Comparison of ENCODE assay signal across 25 mouse cellular contexts in the genomic region with DNA sequence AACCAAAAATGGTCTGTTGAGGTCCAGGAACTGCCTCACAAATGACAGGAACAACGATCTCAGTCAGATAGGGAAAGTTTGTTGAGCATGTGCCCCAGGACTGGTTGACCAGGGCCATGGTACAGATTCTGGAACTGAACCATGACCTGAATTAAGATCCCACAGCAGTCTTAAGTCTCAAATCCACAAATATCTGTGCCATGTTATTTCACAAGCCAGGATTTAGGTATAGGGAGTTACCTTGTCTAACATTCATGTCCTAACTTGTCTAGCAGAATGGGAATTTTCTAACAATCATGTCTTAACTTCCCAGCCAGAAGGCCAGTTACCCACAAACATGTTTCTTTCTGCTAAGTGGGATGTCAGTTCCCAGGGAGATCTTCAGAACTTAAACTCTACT. TPM values are rescaled to one million over a fixed set of nuclear protein-coding genes. Genes with fewer than 3 reads are reported as not detected.
DNase-seq lines count a peak whose midpoint lies in the region; ATAC-seq and TF ChIP-seq lines count a peak whose summit lies in the region.
"Had no signal": no experiment of that assay in that cellular context is flagged by ENCODE, and none has a peak within 500 bp of the region (broad histone marks: within the 10 kb centered on the region; RNA-seq: fewer than 3 reads in every experiment).

No protein-coding gene starts in this region.

- H3K4me3 ChIP-seq in midbrain, embryonic 11.5 days (ENCODE audit: low read depth, low read length) = no peak overlapping the region
- no peak overlapping the region for H3K4me3 ChIP-seq in midbrain, embryonic 16.5 days (ENCODE audit: low read depth, low read length)
- no peak overlapping the region for H3K4me3 ChIP-seq in small intestine, adult 2 months (ENCODE audit: low read depth, low read length)
- H3K4me3 ChIP-seq in cerebellum, adult 2 months (replicated peaks; ENCODE audit: insufficient read depth, low read depth, low read length) = no peak overlapping the region
- H3K4me3 ChIP-seq: embryonic facial prominence, embryonic 13.5 days; embryonic facial prominence, embryonic 15.5 days; erythroblast, embryonic 14.5 days; forebrain, embryonic 12.5 days had no signal

- no peak overlapping the region for H3K27ac ChIP-seq in midbrain, embryonic 11.5 days (ENCODE audit: low read depth, low read length)
- no peak overlapping the region for H3K27ac ChIP-seq in midbrain, embryonic 16.5 days (ENCODE audit: low read length)
- peak overlapping the region; percentile 45; the same call in 1 of the 2 replicates for H3K27ac ChIP-seq in small intestine, adult 2 months (ENCODE audit: insufficient read depth, low read depth, low read length)
- H3K27ac ChIP-seq in cerebellum, adult 2 months (ENCODE audit: insufficient read depth, low read length) = no peak overlapping the region
- H3K27ac ChIP-seq: embryonic facial prominence, embryonic 13.5 days; embryonic facial prominence, embryonic 15.5 days; forebrain, embryonic 12.5 days had no signal

- no peak for TF ChIP-seq POLR2A in small intestine, adult 2 months (IDR thresholded peaks at IDR 0.05; ENCODE audit: low read depth, low read length)
- TF ChIP-seq POLR2A in cerebellum, adult 2 months (IDR thresholded peaks at IDR 0.05; ENCODE audit: borderline replicate concordance, insufficient read depth, low read length) = no peak

- H3K4me2 ChIP-seq in midbrain, embryonic 11.5 days = no peak overlapping the region
- H3K4me2 ChIP-seq in midbrain, embryonic 16.5 days (ENCODE audit: low read length) = no peak overlapping the region
- H3K4me2 ChIP-seq: embryonic facial prominence, embryonic 13.5 days; embryonic facial prominence, embryonic 15.5 days; forebrain, embryonic 12.5 days had no signal

- H3K9me3 ChIP-seq in midbrain, embryonic 11.5 days (ENCODE audit: control insufficient read depth, low read length) = no peaks in the 10 kb centered on the region
- no peaks in the 10 kb centered on the region for H3K9me3 ChIP-seq in midbrain, embryonic 16.5 days (replicated peaks; ENCODE audit: control insufficient read depth, low read length, poor library complexity, severe bottlenecking)
- H3K9me3 ChIP-seq: embryonic facial prominence, embryonic 13.5 days; embryonic facial prominence, embryonic 15.5 days; forebrain, embryonic 12.5 days had no signal

- DNase-seq in midbrain, embryonic 11.5 days (ENCODE audit: low spot score, missing footprints) = peak; percentile 26
- DNase-seq in adipocyte (ENCODE audit: low spot score) = peak; percentile 52
- peak; percentile 96 for DNase-seq in fat pad, adult 2 months (ENCODE audit: extremely low read depth, low read depth, low spot score)
- DNase-seq in gastrocnemius, postnatal 25 days = no peak
- no peak for DNase-seq in cerebellum, adult 2 months
- DNase-seq in lung, postnatal 36 days = no peak
- DNase-seq: adrenal gland, adult 2 months; adrenal gland, postnatal 10 days; adrenal gland, postnatal 25 days; cerebellum, adult 11-12 months; cerebellum, adult 8-10 months; cerebellum, adult 9-11 months; cerebellum, postnatal 14 days; cerebellum, postnatal 36 days; embryo, embryonic 11 days had no signal

- WGBS in midbrain, embryonic 11.5 days = 78% methylated on average over 1 of the region's 1 CpGs
- 90% methylated on average over 1 of the region's 1 CpGs for WGBS in midbrain, embryonic 16.5 days
- 42% methylated on average over 1 of the region's 1 CpGs for WGBS in small intestine, adult 2 months
- WGBS in cerebellum, adult 2 months = 91% methylated on average over 1 of the region's 1 CpGs

- no peaks in the 10 kb centered on the region for H3K27me3 ChIP-seq in midbrain, embryonic 11.5 days (ENCODE audit: control insufficient read depth, insufficient read depth, low read length)
- H3K27me3 ChIP-seq in midbrain, embryonic 16.5 days (ENCODE audit: control insufficient read depth, insufficient read depth, low read depth, low read length) = no peaks in the 10 kb centered on the region
- H3K27me3 ChIP-seq in small intestine, adult 2 months (ENCODE audit: control insufficient read depth, insufficient read depth, low read length) = no peaks in the 10 kb centered on the region
- no peaks in the 10 kb centered on the region for H3K27me3 ChIP-seq in cerebellum, adult 2 months (ENCODE audit: control insufficient read depth, insufficient read depth, low read length)
- H3K27me3 ChIP-seq: embryonic facial prominence, embryonic 13.5 days; embryonic facial prominence, embryonic 15.5 days; forebrain, embryonic 12.5 days; Patski had no signal

- H3K4me1 ChIP-seq in midbrain, embryonic 11.5 days (ENCODE audit: control insufficient read depth, insufficient read depth, low read length) = no peaks in the 10 kb centered on the region
- no peaks in the 10 kb centered on the region for H3K4me1 ChIP-seq in midbrain, embryonic 16.5 days (ENCODE audit: control insufficient read depth, insufficient read depth, low read length)
- peaks cover 3% of the 10 kb centered on the region; the same call in 1 of the 2 replicates for H3K4me1 ChIP-seq in small intestine, adult 2 months (ENCODE audit: control insufficient read depth, insufficient read depth, insufficient read length, low read length)
- no peaks in the 10 kb centered on the region for H3K4me1 ChIP-seq in cerebellum, adult 2 months (ENCODE audit: control insufficient read depth, insufficient read depth, low read length)
- H3K4me1 ChIP-seq: embryonic facial prominence, embryonic 13.5 days; embryonic facial prominence, embryonic 15.5 days; forebrain, embryonic 12.5 days had no signal

- no peak for ATAC-seq in midbrain, embryonic 11.5 days (ENCODE audit: low FRiP score)
- no peak for ATAC-seq in midbrain, embryonic 16.5 days
- ATAC-seq: activated CD4-positive, CD25-positive, alpha-beta regulatory T cell, adult 4 months; forebrain, embryonic 14.5 days; forebrain, embryonic 16.5 days; Patski had no signal

- TF ChIP-seq CTCF in small intestine, adult 2 months (IDR thresholded peaks at IDR 0.05; ENCODE audit: extremely low read depth, insufficient read length, insufficient replicate concordance, low read depth, low read length) = no peak
- TF ChIP-seq CTCF in cerebellum, adult 2 months (IDR thresholded peaks at IDR 0.05; ENCODE audit: borderline replicate concordance, insufficient read depth, low read depth, low read length) = no peak

- no peaks in the 10 kb centered on the region for H3K36me3 ChIP-seq in midbrain, embryonic 11.5 days (ENCODE audit: control insufficient read depth, insufficient read depth, low read length)
- no peaks in the 10 kb centered on the region for H3K36me3 ChIP-seq in midbrain, embryonic 16.5 days (ENCODE audit: control insufficient read depth, insufficient read depth, low read length)
- H3K36me3 ChIP-seq in small intestine, adult 2 months (ENCODE audit: control insufficient read depth, insufficient read depth, low read length) = no peaks in the 10 kb centered on the region
- H3K36me3 ChIP-seq: embryonic facial prominence, embryonic 13.5 days; embryonic facial prominence, embryonic 15.5 days; forebrain, embryonic 12.5 days had no signal

- H3K9ac ChIP-seq in midbrain, embryonic 11.5 days (ENCODE audit: low read length) = no peak overlapping the region
- no peak overlapping the region for H3K9ac ChIP-seq in midbrain, embryonic 16.5 days (ENCODE audit: low read depth, low read length)
- H3K9ac ChIP-seq: embryonic facial prominence, embryonic 13.5 days; embryonic facial prominence, embryonic 15.5 days; forebrain, embryonic 12.5 days had no signal

RNA-seq across cellular contexts. Expression of a gene that starts 19.4 kb away (rescaled TPM):
- polyA plus RNA-seq in midbrain, embryonic 11.5 days (2014; fragmentation: Nextera tagmentation; extraction: Ambion mirVana) = 0.33 and 0.53 TPM in 2 replicates
- 0.54 and 0.60 TPM in 2 replicates for polyA plus RNA-seq in midbrain, embryonic 16.5 days (2015; fragmentation: Nextera tagmentation; extraction: Ambion mirVana)
- polyA plus RNA-seq in small intestine, adult 2 months (2012; rRNA removed) = 34.6 and 217 TPM in 2 replicates
- total RNA-seq in gastrocnemius, postnatal 25 days (2021) = 1 to 10 TPM; 5.9 to 6.4 TPM
- polyA plus RNA-seq in cerebellum, adult 2 months (2012; rRNA removed) = 12.1 and 14.5 TPM in 2 replicates

Comparison
In these comparisons a context has a peak if more than half of its experiments do, and no peak if none do; other contexts are left out.
1. DNase-seq: peak in midbrain, embryonic 11.5 days (single experiment), adipocyte (single experiment) and fat pad, adult 2 months (single experiment); none in gastrocnemius, postnatal 25 days (single experiment), cerebellum, adult 2 months (0 of 2) and lung, postnatal 36 days (single experiment).